Comparison of ENCODE assay signal across 8 mouse cellular contexts in genomic region chr7:120635362-120635781, GRCm38 (mm10). TPM values are rescaled to one million over a fixed set of nuclear protein-coding genes. Genes with fewer than 3 reads are reported as not detected.
DNase-seq lines count a peak whose midpoint lies in the region; ATAC-seq lines count a peak whose summit lies in the region.

No protein-coding gene starts in this region.

- H3K4me3 ChIP-seq in heart, embryonic 16.5 days (ENCODE audit: low read length): peak overlapping the region; percentile 62
- H3K4me3 ChIP-seq in brown adipose tissue, adult 24 weeks (ENCODE audit: insufficient read depth, low read depth, low read length): peak overlapping the region; percentile 96
- peak overlapping the region; percentile 94 for H3K4me3 ChIP-seq in hindbrain, embryonic 15.5 days
- H3K4me3 ChIP-seq in midbrain, embryonic 14.5 days (replicated peaks; ENCODE audit: low read depth, low read length): peak overlapping the region; percentile 93

- H3K36me3 ChIP-seq in heart, embryonic 16.5 days (ENCODE audit: control insufficient read depth, insufficient read depth): peaks cover 19% of the 10 kb centered on the region
- peaks cover 17% of the 10 kb centered on the region for H3K36me3 ChIP-seq in hindbrain, embryonic 15.5 days
- peaks cover 26% of the 10 kb centered on the region for H3K36me3 ChIP-seq in midbrain, embryonic 14.5 days (ENCODE audit: control insufficient read depth, insufficient read depth, low read length)

- peak; percentile 76 for ATAC-seq in heart, embryonic 16.5 days (replicated peaks; ENCODE audit: extremely low read depth, insufficient read depth, low FRiP score)
- ATAC-seq in hindbrain, embryonic 15.5 days (ENCODE audit: low FRiP score, low read depth): peak; percentile 89
- no peak for ATAC-seq in midbrain, embryonic 14.5 days (ENCODE audit: low FRiP score, low TSS enrichment)

- under 1% methylated on average over 32 of the region's 32 CpGs for WGBS in heart, embryonic 16.5 days
- WGBS in hindbrain, embryonic 15.5 days: under 1% methylated on average over 32 of the region's 32 CpGs
- WGBS in midbrain, embryonic 14.5 days: under 1% methylated on average over 32 of the region's 32 CpGs

- H3K4me2 ChIP-seq in heart, embryonic 16.5 days (ENCODE audit: low read depth, low read length): peak overlapping the region; percentile 85
- H3K4me2 ChIP-seq in hindbrain, embryonic 15.5 days: peak overlapping the region; percentile 94
- peak overlapping the region; percentile 95 for H3K4me2 ChIP-seq in midbrain, embryonic 14.5 days (ENCODE audit: low read length)

- peaks cover 14% of the 10 kb centered on the region for H3K4me1 ChIP-seq in heart, embryonic 16.5 days (ENCODE audit: control insufficient read depth, insufficient read depth, low read length)
- peaks cover 5% of the 10 kb centered on the region; the same call in 1 of the 2 replicates for H3K4me1 ChIP-seq in brown adipose tissue, adult 24 weeks (ENCODE audit: control insufficient read depth, insufficient read depth, insufficient read length, low read length)
- peaks cover 28% of the 10 kb centered on the region for H3K4me1 ChIP-seq in hindbrain, embryonic 15.5 days (replicated peaks)
- H3K4me1 ChIP-seq in midbrain, embryonic 14.5 days (ENCODE audit: control insufficient read depth, insufficient read depth, low read length): peaks cover 16% of the 10 kb centered on the region

- peak overlapping the region; percentile 96 for H3K27ac ChIP-seq in heart, embryonic 16.5 days (ENCODE audit: low read length)
- H3K27ac ChIP-seq in brown adipose tissue, adult 24 weeks (replicated peaks; ENCODE audit: low read depth, low read length): peak overlapping the region; percentile 98
- H3K27ac ChIP-seq in hindbrain, embryonic 15.5 days (replicated peaks): peak overlapping the region; percentile 93
- H3K27ac ChIP-seq in midbrain, embryonic 14.5 days (replicated peaks; ENCODE audit: low read depth, low read length): peak overlapping the region; percentile 85

- peak overlapping the region; percentile 97 for H3K9ac ChIP-seq in heart, embryonic 16.5 days (ENCODE audit: low read length)
- H3K9ac ChIP-seq in hindbrain, embryonic 15.5 days: peak overlapping the region; percentile 98
- H3K9ac ChIP-seq in midbrain, embryonic 14.5 days (replicated peaks; ENCODE audit: low read length): peak overlapping the region; percentile 92

- no peaks in the 10 kb centered on the region for H3K27me3 ChIP-seq in heart, embryonic 16.5 days (ENCODE audit: control insufficient read depth, insufficient read depth, low read length)
- H3K27me3 ChIP-seq in hindbrain, embryonic 15.5 days: no peaks in the 10 kb centered on the region
- H3K27me3 ChIP-seq in midbrain, embryonic 14.5 days (ENCODE audit: control insufficient read depth, insufficient read depth, low read length): no peaks in the 10 kb centered on the region

- no peaks in the 10 kb centered on the region for H3K9me3 ChIP-seq in heart, embryonic 16.5 days (replicated peaks; ENCODE audit: control insufficient read depth, low read length)
- H3K9me3 ChIP-seq in hindbrain, embryonic 15.5 days: no peaks in the 10 kb centered on the region
- H3K9me3 ChIP-seq in midbrain, embryonic 14.5 days (ENCODE audit: control insufficient read depth, low read length): no peaks in the 10 kb centered on the region

- intact Hi-C loops in heart, postnatal 36 days (cut with DNase I): loop anchor here (2.0 to 10.0 kb wide), 4 partner anchors 39 to 531 kb away; partner anchors contain the start of genes Mettl9, Polr3e and Tmem159
- intact Hi-C loops in left cerebral cortex, postnatal 36 days (cut with DNase I): loop anchor here (5.0 to 10.0 kb wide), 3 partner anchors 189 to 913 kb away; partner anchors contain the start of genes Polr3e and Thumpd1

- DNase-seq in heart, postnatal 36 days: no peak
- no peak for DNase-seq in midbrain, embryonic 14.5 days
- DNase-seq in cerebellum, postnatal 10 days: no peak
- DNase-seq in left cerebral cortex, adult 9 months (ENCODE audit: low spot score in 2 of 2): no peak
- DNase-seq in left cerebral cortex, postnatal 36 days (ENCODE audit: low spot score in 2 of 2): no peak

RNA-seq across cellular contexts. Expression of gene Uqcrc2, which starts 0.4 kb away (rescaled TPM):
- polyA plus RNA-seq in heart, embryonic 16.5 days (2015; fragmentation: Nextera tagmentation; extraction: Ambion mirVana): 524 and 529 TPM in 2 replicates
- total RNA-seq in heart, postnatal 36 days (2021): 1,000 to 10,000 TPM; 1,148 to 1,194 TPM
- polyA plus RNA-seq in brown adipose tissue, adult 24 weeks (2012; ENCODE audit: insufficient read depth, insufficient read length, missing spikeins): 1,707 and 1,711 TPM in 2 replicates
- 222 and 223 TPM in 2 replicates for polyA plus RNA-seq in hindbrain, embryonic 15.5 days (2015; fragmentation: Nextera tagmentation; extraction: Ambion mirVana)
- 227 and 243 TPM in 2 replicates for polyA plus RNA-seq in midbrain, embryonic 14.5 days (2014; fragmentation: Nextera tagmentation; extraction: Ambion mirVana)
- total RNA-seq in left cerebral cortex, postnatal 36 days (2021): 100 to 1,000 TPM; 212 to 238 TPM

RNA-seq across cellular contexts. Expression of gene Pdzd9, which starts 34.8 kb away (rescaled TPM):
- polyA plus RNA-seq in heart, embryonic 16.5 days (2015; fragmentation: Nextera tagmentation; extraction: Ambion mirVana): 0.30 and 0.46 TPM in 2 replicates
- total RNA-seq in heart, postnatal 36 days (2021): not detected
- polyA plus RNA-seq in brown adipose tissue, adult 24 weeks (2012; ENCODE audit: insufficient read depth, insufficient read length, missing spikeins): 0.95 and 1.5 TPM in 2 replicates
- polyA plus RNA-seq in hindbrain, embryonic 15.5 days (2015; fragmentation: Nextera tagmentation; extraction: Ambion mirVana): 0.36 and 0.39 TPM in 2 replicates
- polyA plus RNA-seq in midbrain, embryonic 14.5 days (2014; fragmentation: Nextera tagmentation; extraction: Ambion mirVana): 0.36 and 0.45 TPM in 2 replicates
- not detected for total RNA-seq in left cerebral cortex, postnatal 36 days (2021)

RNA-seq across cellular contexts. Expression of gene Mosmo, which starts 42.0 kb away (rescaled TPM):
- 6.9 and 8.5 TPM in 2 replicates for polyA plus RNA-seq in heart, embryonic 16.5 days (2015; fragmentation: Nextera tagmentation; extraction: Ambion mirVana)
- total RNA-seq in heart, postnatal 36 days (2021): 10 to 100 TPM; 31.4 to 36.2 TPM
- polyA plus RNA-seq in brown adipose tissue, adult 24 weeks (2012; ENCODE audit: insufficient read depth, insufficient read length, missing spikeins): 20.5 and 20.6 TPM in 2 replicates
- polyA plus RNA-seq in hindbrain, embryonic 15.5 days (2015; fragmentation: Nextera tagmentation; extraction: Ambion mirVana): 12.0 and 12.7 TPM in 2 replicates
- 15.7 and 18.8 TPM in 2 replicates for polyA plus RNA-seq in midbrain, embryonic 14.5 days (2014; fragmentation: Nextera tagmentation; extraction: Ambion mirVana)
- 10 to 100 TPM; 80.7 to 84.6 TPM for total RNA-seq in left cerebral cortex, postnatal 36 days (2021)
